Mouse (Mus musculus) liver, embryonic 14.5 days (tissue): ENCODE data around the gene Pak4. TPM values are rescaled to one million over a fixed set of nuclear protein-coding genes. Genes with fewer than 3 reads are reported as not detected.

Experiments used
- ATAC-seq: fragments of 200-750 bp; cut with Nextera tagmentation; 2 replicates; pipeline ENCODE4 v1.8.0; 2017; ENCODE audit warnings: moderate number of reproducible peaks, mild to moderate bottlenecking, moderate library complexity; ENCODE audit not compliant: insufficient read depth
- DNase-seq, 3 experiments: peaks; one replicate each; pipeline ENCODE4 v3.0.0-alpha.2; 2012 to 2013; ENCODE audit warnings: low read depth in 3 of 3, low spot score in 3 of 3
- H3K27ac ChIP-seq: fragments of 300-500 bp; sonication (generic); 2 replicates; pipeline ENCODE4 v1.5.1; 2014; ENCODE audit warnings: moderate library complexity, mild to moderate bottlenecking, control low read depth, inconsistent platforms
- H3K27me3 ChIP-seq: fragments of 300-500 bp; sonication (generic); 2 replicates; pipeline ENCODE4 v1.6.1; 2014; ENCODE audit warnings: mild to moderate bottlenecking, low read length, moderate library complexity; ENCODE audit not compliant: control insufficient read depth, insufficient read depth
- H3K36me3 ChIP-seq: fragments of 300-500 bp; sonication (generic); replicated peaks from 2 replicates; pipeline ENCODE4 v1.6.1; 2014; ENCODE audit warnings: low read depth; ENCODE audit not compliant: control insufficient read depth, insufficient read depth
- H3K4me1 ChIP-seq, 2 experiments: fragments of 200-500 bp in 1 of 2; fragments of 300-500 bp in 1 of 2; sonication (generic) in 1 of 2; replicated peaks; 2 replicates each; pipeline ENCODE4 v1.6.1; 2012 to 2014; ENCODE audit warnings: antibody characterized with exemption in 1 of 2, inconsistent platforms in 1 of 2, low read length in 1 of 2; ENCODE audit not compliant: control insufficient read depth in 2 of 2, insufficient read depth in 2 of 2
- H3K4me2 ChIP-seq: fragments of 300-500 bp; sonication (generic); 2 replicates; pipeline ENCODE4 v1.6.1; 2014; ENCODE audit warnings: low read depth, mild to moderate bottlenecking, control low read depth, moderate library complexity
- H3K4me3 ChIP-seq, 2 experiments: fragments of 200-500 bp in 1 of 2; fragments of 300-500 bp in 1 of 2; sonication (generic) in 1 of 2; 2 replicates each; pipeline ENCODE4 v1.5.1; 2012 to 2014; ENCODE audit warnings: low read depth in 2 of 2, low read length in 2 of 2, mild to moderate bottlenecking in 2 of 2, control low read depth in 1 of 2, inconsistent platforms in 1 of 2, moderate library complexity in 1 of 2; ENCODE audit not compliant: insufficient read depth in 1 of 2
- H3K9ac ChIP-seq: fragments of 300-500 bp; sonication (generic); replicated peaks from 2 replicates; pipeline ENCODE4 v1.6.1; 2014; ENCODE audit warnings: mild to moderate bottlenecking, control low read depth, moderate library complexity
- H3K9me3 ChIP-seq: fragments of 300-500 bp; sonication (generic); 2 replicates; pipeline ENCODE4 v1.6.1; 2016; ENCODE audit warnings: low read length, mixed read lengths; ENCODE audit not compliant: control insufficient read depth
- CTCF ChIP-seq: IDR thresholded peaks from 2 replicates; pipeline ENCODE4 v1.5.1; 2016; ENCODE audit warnings: antibody characterized with exemption, low read depth, control low read depth
- EP300 ChIP-seq: IDR thresholded peaks from 2 replicates; pipeline ENCODE4 v1.6.1; 2016; ENCODE audit warnings: antibody characterized with exemption, low read depth
- WGBS: fragments of 180-500 bp; shearing (Covaris S2); extraction: QIAGEN DNeasy Blood & Tissue Kit; methylation state at CpG from one replicate; pipeline ENCODE4 v1.1.7; 2014; ENCODE audit not compliant: insufficient replicate concordance; 5-methylcytosine and 5-hydroxymethylcytosine counted together
- polyA plus RNA-seq, 2 experiments: library from polyadenylated mRNA; depleted of rRNA in 1 of 2; stranded (reverse) in 1 of 2; unstranded in 1 of 2; fragments of >200 nt; fragmentation: Nextera tagmentation in 1 of 2; extraction: Ambion mirVana in 1 of 2; gene quantifications; 2 replicates each; pipeline versions ENCODE4 v1.2.1 to v1.2.3; 2012 to 2014

The Pak4 gene
- polyA plus RNA-seq, 2 experiments: 8.5 to 11.5 TPM

- H3K27me3 ChIP-seq: no peaks in the 10 kb centered on the region
- ATAC-seq: peak; percentile 42; the same call in 1 of the 2 replicates
- H3K9ac ChIP-seq: no peak overlapping the region
- WGBS: 13% methylated on average over 6 of the region's 6 CpGs
- H3K4me2 ChIP-seq: no peak overlapping the region
- TF ChIP-seq EP300: no peak
- H3K36me3 ChIP-seq: peaks cover 11% of the 10 kb centered on the region
- no peak overlapping the region for H3K27ac ChIP-seq
- no peaks in the 10 kb centered on the region for H3K9me3 ChIP-seq
- DNase-seq: no peak
- no peak overlapping the region for H3K4me3 ChIP-seq
- no peaks in the 10 kb centered on the region for H3K4me1 ChIP-seq
These were observed 40.3 kb downstream of the Pak4 start for GRCm38 (mm10) chr7:28557708-28558107.

- Histone ChIP-seq H3K4me1 (no peaks in the 10 kb centered on the region), H3K27me3 (no peaks in the 10 kb centered on the region), H3K9ac (no peak overlapping the region), H3K9me3 (no peaks in the 10 kb centered on the region), H3K4me2 (no peak overlapping the region), H3K36me3 (peaks cover 11% of the 10 kb centered on the region), H3K4me3 (no peak overlapping the region), H3K27ac (no peak overlapping the region)
- ATAC-seq (no peak), DNase-seq (no peak)
- TF ChIP-seq EP300: no peak
- TF ChIP-seq CTCF: no peak
- 54% methylated on average over 5 of the region's 5 CpGs for WGBS
These were observed 40.9 kb downstream of the Pak4 start for GRCm38 (mm10) chr7:28557069-28557468.

GRCm38 (mm10) chr7:28555939-28556535 is 41.9 kb downstream of the Pak4 start:
- Histone ChIP-seq H3K4me3 (no peak overlapping the region), H3K4me1 (no peaks in the 10 kb centered on the region), H3K9me3 (no peaks in the 10 kb centered on the region), H3K9ac (no peak overlapping the region), H3K4me2 (no peak overlapping the region), H3K27ac (no peak overlapping the region), H3K36me3 (peaks cover 11% of the 10 kb centered on the region), H3K27me3 (no peaks in the 10 kb centered on the region)
- no peak for DNase-seq
- ATAC-seq: no peak
- WGBS: 26% methylated on average over 5 of the region's 5 CpGs
- TF ChIP-seq CTCF (no peak), EP300 (no peak)

DNA sequence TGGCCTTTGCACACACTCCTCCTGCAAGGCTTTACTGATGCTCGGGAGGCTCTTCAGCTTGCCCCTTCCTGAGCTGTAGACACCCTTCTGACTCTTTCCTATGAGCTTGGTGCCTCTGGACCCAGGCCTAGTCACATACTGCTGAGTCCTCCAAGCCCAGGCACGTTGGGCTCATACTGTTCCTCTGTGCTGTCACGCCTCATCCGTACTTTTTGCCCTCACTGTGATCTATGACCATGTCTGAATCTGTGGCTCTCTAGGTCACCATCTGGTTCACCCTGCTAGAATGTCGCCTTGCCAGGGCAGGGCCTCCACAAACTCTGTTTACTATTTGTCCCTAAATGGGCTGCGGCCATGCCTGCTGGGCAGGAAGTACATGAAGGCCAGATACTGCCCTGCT is 44.9 kb downstream of the Pak4 start:
- H3K9ac ChIP-seq: no peak overlapping the region
- WGBS: 71% methylated on average over 6 of the region's 6 CpGs
- ATAC-seq (no peak), DNase-seq (no peak)
- no peak overlapping the region for H3K4me3 ChIP-seq
- no peak overlapping the region for H3K4me2 ChIP-seq
- H3K9me3 ChIP-seq: no peaks in the 10 kb centered on the region
- no peaks in the 10 kb centered on the region for H3K4me1 ChIP-seq
- TF ChIP-seq CTCF: no peak
- no peak for TF ChIP-seq EP300
- H3K27me3 ChIP-seq: no peaks in the 10 kb centered on the region
- H3K36me3 ChIP-seq: no peaks in the 10 kb centered on the region
- H3K27ac ChIP-seq: no peak overlapping the region

GRCm38 (mm10) chr7:28547628-28548027 is 50.4 kb downstream of the Pak4 start:
- DNase-seq (no peak), ATAC-seq (no peak)
- H3K4me1 ChIP-seq: no peaks in the 10 kb centered on the region
- no peak overlapping the region for H3K4me2 ChIP-seq
- H3K9me3 ChIP-seq: no peaks in the 10 kb centered on the region
- no peaks in the 10 kb centered on the region for H3K36me3 ChIP-seq
- WGBS: 15% methylated on average over 7 of the region's 7 CpGs
- no peak overlapping the region for H3K4me3 ChIP-seq
- no peak overlapping the region for H3K9ac ChIP-seq
- H3K27me3 ChIP-seq: peaks cover 25% of the 10 kb centered on the region
- H3K27ac ChIP-seq: no peak overlapping the region
- TF ChIP-seq EP300 (no peak), CTCF (no peak)
